Mouse (Mus musculus): ENCODE measurements around the gene Fgf13. TPM values are rescaled to one million over a fixed set of nuclear protein-coding genes. Genes with fewer than 3 reads are reported as not detected.

Fgf13 gene
- total RNA-seq, 2 experiments from 2014 or later = 388 to 394 TPM

GRCm38 (mm10) chrX:59201146-59201545, 366.7 kb downstream of the Fgf13 start:
- DNase-seq (ENCODE audit: low spot score in 2 of 2) = no peak

GRCm38 (mm10) chrX:59194149-59194548, 373.7 kb downstream of the Fgf13 start:
- DNase-seq (ENCODE audit: low spot score in 2 of 2) = peak in 1 of 2 experiments; percentile 35

- no peak for DNase-seq (ENCODE audit: low spot score in 2 of 2)
Measured at GRCm38 (mm10) chrX:59186922-59187321, 380.9 kb downstream of the Fgf13 start.

- no peak for DNase-seq (ENCODE audit: low spot score in 2 of 2)
Measured at GRCm38 (mm10) chrX:59182323-59182722, 385.5 kb downstream of the Fgf13 start.

- DNase-seq (ENCODE audit: low spot score in 2 of 2) = no peak
Measured at GRCm38 (mm10) chrX:59179627-59180026, 388.2 kb downstream of the Fgf13 start.

GRCm38 (mm10) chrX:59179081-59179596, 388.7 kb downstream of the Fgf13 start:
- DNase-seq (ENCODE audit: low spot score in 2 of 2) = peak; percentile 16 to 52

- no peak for DNase-seq (ENCODE audit: low spot score in 2 of 2)
Measured at GRCm38 (mm10) chrX:59177653-59178052, 390.2 kb downstream of the Fgf13 start.

GRCm38 (mm10) chrX:59172200-59172599, 395.7 kb downstream of the Fgf13 start:
- DNase-seq (ENCODE audit: low spot score in 2 of 2) = peak in 1 of 2 experiments; percentile 60

- peak in 1 of 2 experiments; percentile 16 for DNase-seq (ENCODE audit: low spot score in 2 of 2)
Measured at GRCm38 (mm10) chrX:59166763-59167162, 401.1 kb downstream of the Fgf13 start.

GRCm38 (mm10) chrX:59141947-59142346, 425.9 kb downstream of the Fgf13 start:
- DNase-seq (ENCODE audit: low spot score in 2 of 2) = no peak

GRCm38 (mm10) chrX:59134928-59135361, 432.9 kb downstream of the Fgf13 start:
- peak; percentile 58 to 61 for DNase-seq (ENCODE audit: low spot score in 2 of 2)

GRCm38 (mm10) chrX:59134166-59134861, 433.6 kb downstream of the Fgf13 start:
- peak; percentile 22 to 35 for DNase-seq (ENCODE audit: low spot score in 2 of 2)

GRCm38 (mm10) chrX:59133834-59134165, 434.1 kb downstream of the Fgf13 start:
- DNase-seq (ENCODE audit: low spot score in 2 of 2) = peak in 1 of 2 experiments; percentile 11

GRCm38 (mm10) chrX:59133416-59133815, 434.5 kb downstream of the Fgf13 start:
- DNase-seq (ENCODE audit: low spot score in 2 of 2) = peak in 1 of 2 experiments; percentile 19

GRCm38 (mm10) chrX:59126637-59127036, 441.2 kb downstream of the Fgf13 start:
- DNase-seq (ENCODE audit: low spot score in 2 of 2) = peak in 1 of 2 experiments; percentile 2

- no peak for DNase-seq (ENCODE audit: low spot score in 2 of 2)
Measured at GRCm38 (mm10) chrX:59113187-59113586, 454.7 kb downstream of the Fgf13 start.

- no peak for DNase-seq (ENCODE audit: low spot score in 2 of 2)
Measured at GRCm38 (mm10) chrX:59085928-59086327, 481.9 kb downstream of the Fgf13 start.

GRCm38 (mm10) chrX:59080427-59080826, 487.4 kb downstream of the Fgf13 start:
- no peak for DNase-seq (ENCODE audit: low spot score in 2 of 2)

GRCm38 (mm10) chrX:59072083-59072482, 495.8 kb downstream of the Fgf13 start:
- no peak for DNase-seq (ENCODE audit: low spot score in 2 of 2)

- DNase-seq (ENCODE audit: low spot score in 2 of 2) = no peak
Measured at GRCm38 (mm10) chrX:59063157-59063556, 504.7 kb downstream of the Fgf13 start.

- DNase-seq (ENCODE audit: low spot score in 2 of 2) = no peak
Measured at GRCm38 (mm10) chrX:59034969-59035368, 532.9 kb downstream of the Fgf13 start.

Measured in layer of hippocampus, postnatal 14 days (tissue).